Mouse (Mus musculus): ENCODE data around the gene Slc45a3.

Gene Slc45a3

DNA sequence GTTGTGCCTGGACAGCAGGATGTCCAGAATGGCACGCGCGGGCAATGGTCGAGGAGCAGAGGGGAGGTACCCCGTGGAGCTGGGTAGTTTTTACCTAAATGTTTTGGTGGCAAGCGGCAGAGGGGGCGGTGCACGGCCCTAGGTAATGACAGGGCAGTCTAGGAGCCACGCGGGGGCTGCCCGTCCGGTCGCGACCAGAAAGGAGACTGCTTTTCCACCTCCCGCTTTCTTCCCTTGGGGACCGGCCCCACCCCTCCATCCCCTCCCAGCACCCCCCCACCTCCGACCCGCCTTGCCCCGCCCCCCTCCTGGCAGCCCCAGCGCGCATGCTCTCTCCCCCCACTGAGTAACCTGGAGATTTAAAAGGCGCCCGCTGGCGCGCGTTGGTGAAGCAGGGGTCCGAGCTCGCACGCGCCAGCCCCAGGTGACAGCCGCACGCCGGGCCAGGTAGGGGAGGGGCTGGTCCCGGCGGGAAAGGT lies at the start of gene Slc45a3:
TSS of gene Slc45a3 (plus strand) at position 362 of the 479 bp plus-strand sequence.
- DNase-seq (ENCODE audit: low spot score in 2 of 2) = no peak

DNA sequence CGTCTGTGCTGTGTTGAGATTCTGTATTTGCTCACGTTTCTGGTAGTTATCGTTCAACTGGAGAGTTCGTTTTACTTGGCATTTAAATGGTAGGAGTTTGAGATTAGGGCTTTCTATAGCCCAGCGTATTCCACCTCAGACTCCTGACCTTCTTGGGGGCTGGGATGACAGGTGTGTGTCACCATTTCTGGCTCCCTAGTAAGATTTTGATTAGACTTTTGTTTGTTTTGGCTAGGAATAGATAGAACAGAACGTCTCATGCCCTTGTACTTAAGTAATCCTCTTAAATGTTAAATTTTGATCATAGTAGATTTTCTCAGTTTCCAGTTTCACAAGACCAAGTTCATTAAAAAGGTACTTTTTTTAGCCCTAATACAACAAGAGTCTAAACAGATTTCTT lies 45.1 kb upstream of the Slc45a3 start:
- DNase-seq (ENCODE audit: low spot score in 2 of 2) = no peak

- DNase-seq (ENCODE audit: low spot score in 2 of 2) = no peak
Observed at GRCm38 (mm10) chr1:131919052-131919451, 43.7 kb upstream of the Slc45a3 start.

DNA sequence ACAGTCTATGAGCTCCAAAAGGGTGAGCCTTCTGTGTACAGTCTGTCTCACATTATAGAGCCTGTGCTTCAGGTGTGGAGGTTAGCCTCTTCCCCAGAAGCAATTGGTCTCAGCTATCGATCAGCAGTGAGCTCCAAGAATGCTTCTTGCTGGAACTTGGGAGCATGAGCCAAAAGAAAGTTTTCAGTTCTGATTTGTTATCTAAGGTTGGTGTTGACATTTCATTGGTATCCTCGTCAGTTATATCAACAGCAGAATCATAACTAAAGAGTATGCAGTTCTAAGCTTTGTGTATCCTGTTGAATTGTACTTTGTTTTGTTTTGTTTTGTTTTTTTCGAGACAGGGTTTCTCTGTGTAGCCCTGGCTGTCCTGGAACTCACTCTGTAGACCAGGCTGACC lies 40.7 kb upstream of the Slc45a3 start:
- no peak for DNase-seq (ENCODE audit: low spot score in 2 of 2)

DNA sequence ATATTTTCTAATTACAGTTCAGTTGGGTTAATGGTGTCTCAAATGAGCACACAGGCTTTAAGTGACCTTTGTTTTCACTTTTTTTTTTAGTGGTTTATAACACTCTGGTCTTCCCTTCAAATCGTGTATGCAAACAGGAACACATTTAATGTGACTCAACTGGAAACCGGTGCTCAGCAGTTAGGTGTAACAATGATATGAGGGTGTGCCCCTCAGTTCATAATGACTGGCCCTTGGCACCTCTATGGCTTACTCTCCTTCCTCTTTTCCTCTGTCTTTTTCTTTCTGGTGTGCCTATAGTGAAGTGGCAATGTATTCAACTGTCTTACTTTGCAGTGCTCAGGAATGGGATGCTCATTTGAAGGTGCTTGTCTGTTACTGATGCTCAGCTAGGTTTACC lies 29.3 kb upstream of the Slc45a3 start:
- no peak for DNase-seq (ENCODE audit: low spot score in 2 of 2)

GRCm38 (mm10) chr1:131937659-131938305 lies 25.0 kb upstream of the Slc45a3 start:
- peak; percentile 21 to 52 for DNase-seq (ENCODE audit: low spot score in 2 of 2)

DNA sequence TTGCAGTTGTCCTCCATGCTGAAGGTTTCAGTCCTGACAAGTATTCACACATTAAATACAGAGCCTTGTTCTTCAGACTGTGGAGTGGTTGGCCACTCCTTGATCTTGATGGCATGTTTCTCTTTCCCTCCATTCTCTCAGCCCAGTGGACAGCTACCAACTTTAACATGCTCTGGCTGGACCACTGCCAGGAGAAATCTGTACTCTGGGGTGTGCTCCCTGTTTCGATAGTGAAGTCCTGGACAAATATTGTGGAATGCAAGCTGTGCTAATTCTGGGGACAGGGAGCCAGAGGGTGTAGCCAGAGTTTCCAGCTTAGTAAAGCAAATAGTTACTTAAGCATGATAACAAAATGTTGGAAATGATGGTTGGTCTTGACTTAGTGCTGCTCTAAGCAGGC lies 24.0 kb upstream of the Slc45a3 start:
- no peak for DNase-seq (ENCODE audit: low spot score in 2 of 2)

GRCm38 (mm10) chr1:131940711-131941244 lies 22.0 kb upstream of the Slc45a3 start:
- no peak for DNase-seq (ENCODE audit: low spot score in 2 of 2)

- no peak for DNase-seq (ENCODE audit: low spot score in 2 of 2)
Observed at GRCm38 (mm10) chr1:131941501-131941900, 21.3 kb upstream of the Slc45a3 start.

GRCm38 (mm10) chr1:131942621-131943590 lies 19.9 kb upstream of the Slc45a3 start:
- no peak for DNase-seq (ENCODE audit: low spot score in 2 of 2)

GRCm38 (mm10) chr1:131945674-131946440 lies 16.9 kb upstream of the Slc45a3 start:
- DNase-seq (ENCODE audit: low spot score in 2 of 2) = no peak

DNA sequence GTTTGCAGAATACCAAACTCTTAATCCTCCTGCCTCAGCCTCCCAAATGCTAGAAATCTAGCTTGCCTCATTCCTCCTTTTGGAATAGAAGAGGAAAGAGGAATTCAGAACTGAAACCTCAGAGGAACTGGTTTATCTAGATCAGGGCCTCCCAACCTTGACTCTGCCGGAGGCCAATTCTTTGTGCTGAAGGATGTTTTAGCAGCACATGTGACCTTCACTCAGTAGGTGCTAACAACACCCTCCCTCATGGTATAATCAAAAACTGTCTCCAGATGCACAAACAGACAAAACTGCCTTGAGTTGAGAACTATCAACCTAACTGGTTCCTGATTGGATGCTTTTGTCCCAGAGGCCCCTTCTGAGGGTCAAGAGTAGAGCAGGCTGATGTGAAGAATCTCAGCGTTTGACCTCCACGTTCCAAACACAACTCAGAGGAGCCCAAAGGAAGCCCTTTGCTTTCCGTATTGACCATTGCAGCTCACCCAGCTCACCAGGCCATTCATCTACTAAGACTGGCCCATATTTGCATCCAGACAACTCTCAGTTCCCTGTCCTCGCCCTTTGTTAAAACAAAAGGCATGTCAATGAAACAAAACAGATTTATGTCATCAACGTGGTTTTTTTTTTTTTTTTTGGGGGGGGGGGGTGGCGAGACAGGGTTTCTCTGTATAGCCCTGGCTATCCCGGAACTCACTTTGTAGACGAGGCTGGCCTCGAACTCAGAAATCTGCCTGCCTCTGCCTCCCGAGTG lies 16.1 kb upstream of the Slc45a3 start:
- no peak for DNase-seq (ENCODE audit: low spot score in 2 of 2)

DNA sequence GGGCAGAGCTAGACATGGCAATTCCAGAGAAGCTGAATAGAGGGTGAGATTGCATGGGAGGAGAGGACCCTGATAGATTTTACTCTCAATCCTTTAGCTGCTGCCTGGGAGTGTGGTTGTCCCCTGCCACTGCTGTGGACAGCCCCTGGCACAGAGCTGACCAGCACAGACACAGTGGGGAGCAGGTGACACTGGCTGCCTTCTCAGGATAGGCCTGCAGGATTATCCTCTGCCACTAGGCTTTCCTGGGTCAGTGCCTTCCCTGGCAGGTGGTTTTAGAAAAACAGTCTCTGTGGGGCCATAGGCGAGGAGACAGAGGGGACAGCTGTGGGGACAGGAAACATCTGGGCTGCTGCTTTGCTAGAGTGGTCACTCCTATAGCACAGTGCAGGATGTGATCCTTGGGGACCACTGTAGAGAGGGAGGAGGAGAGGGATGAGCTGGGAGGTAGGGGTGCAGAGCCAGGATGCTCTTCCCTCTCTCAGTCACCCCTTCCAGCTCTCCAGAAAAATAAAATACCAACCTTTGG lies 14.7 kb upstream of the Slc45a3 start:
- no peak for DNase-seq (ENCODE audit: low spot score in 2 of 2)

DNA sequence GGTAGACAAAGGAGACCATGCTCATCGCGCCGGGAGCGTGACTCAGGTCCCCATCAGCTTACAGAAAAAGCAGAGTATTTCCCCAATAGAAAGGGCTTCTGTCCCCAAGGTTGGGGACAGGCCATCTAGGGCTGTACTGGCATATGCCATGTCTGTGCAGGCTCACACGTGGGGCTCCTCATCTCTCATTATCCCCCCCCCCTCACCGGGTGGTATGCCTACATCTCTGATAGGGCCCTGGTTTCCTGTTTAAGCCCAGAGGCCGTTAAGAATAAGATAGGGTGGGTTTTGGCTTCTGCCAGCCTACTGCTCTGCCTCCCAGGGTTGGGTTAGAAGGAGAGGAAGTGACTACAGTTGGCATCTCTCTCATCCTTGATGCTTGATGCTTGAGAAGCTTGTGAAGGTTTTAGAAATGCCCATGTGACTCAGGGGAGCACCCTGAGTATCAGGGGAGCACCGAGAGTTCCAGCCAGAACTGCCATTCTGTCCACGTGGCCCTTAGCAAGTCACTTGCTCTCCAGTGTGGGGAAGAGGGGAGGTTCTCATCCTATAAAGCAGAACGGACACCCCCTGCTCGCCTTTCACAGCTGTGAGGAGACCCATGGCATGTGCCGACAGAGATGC lies 8.4 kb upstream of the Slc45a3 start:
- no peak for DNase-seq (ENCODE audit: low spot score in 2 of 2)

GRCm38 (mm10) chr1:131955131-131955757 lies 7.5 kb upstream of the Slc45a3 start:
- DNase-seq (ENCODE audit: low spot score in 2 of 2) = no peak

GRCm38 (mm10) chr1:131957416-131957815 lies 5.4 kb upstream of the Slc45a3 start:
- DNase-seq (ENCODE audit: low spot score in 2 of 2) = no peak

DNA sequence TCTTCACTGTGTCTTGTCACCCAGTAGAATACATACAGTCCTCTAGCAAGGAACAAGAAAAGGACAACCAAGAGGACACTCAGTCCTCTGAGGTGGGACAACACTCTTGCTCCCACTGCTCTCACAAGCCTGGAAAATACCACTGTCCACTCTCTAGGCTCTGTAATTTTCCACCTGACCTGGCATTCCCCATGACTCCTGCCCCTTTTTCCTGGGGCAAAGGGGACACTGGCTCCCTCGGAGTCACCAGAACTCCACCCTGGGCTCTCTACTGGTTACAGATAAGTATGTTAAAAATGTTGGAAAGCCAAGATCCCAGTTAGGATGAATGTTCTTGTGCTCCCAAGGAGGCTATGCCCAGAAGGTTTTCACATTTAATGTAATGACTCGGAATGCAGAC lies 1.8 kb upstream of the Slc45a3 start:
- DNase-seq (ENCODE audit: low spot score in 2 of 2) = no peak

DNA sequence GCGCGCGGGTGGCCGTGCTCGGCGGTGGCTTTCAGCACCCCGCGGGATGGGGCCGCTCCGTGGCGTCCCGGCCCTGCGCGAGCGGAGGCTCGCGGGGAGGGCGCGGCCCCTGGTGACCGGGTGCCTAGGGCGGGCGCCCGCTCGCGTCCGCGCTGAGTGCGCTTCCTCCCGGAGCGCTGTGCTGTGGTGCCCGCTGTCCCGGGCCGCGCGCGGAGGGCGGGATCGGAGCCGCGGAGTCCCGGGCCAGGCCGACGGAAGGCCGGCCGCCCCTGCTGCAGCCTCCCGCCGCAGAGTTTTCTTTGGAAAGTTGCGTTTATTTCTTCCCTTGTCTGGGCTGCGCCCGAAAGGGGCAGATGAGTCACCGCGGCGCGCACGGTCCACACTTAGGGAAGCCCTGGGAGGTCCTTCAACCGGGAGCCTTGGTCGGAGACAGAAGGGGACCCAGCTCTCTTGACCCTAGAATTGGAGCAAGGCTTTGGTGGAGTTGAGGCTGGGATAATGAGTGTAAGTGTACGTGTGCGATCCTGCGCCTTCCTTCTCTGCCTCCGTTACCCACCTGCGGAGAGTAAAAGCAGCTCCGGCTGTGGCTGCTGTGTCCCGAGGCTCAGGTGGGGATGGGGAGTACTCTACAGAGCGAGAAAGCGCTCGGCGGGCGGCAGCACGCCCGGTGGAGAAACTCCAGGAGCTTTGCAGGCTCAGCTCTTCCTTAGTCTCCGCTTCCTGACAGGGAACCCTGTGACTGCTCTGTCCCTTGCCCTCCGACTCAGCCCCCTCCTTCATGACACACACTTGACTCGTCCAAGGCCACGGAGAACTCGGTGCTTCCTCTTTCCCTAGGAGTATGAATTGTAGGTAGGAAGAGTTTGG lies 551 bp downstream of the Slc45a3 start:
- DNase-seq (ENCODE audit: low spot score in 2 of 2) = no peak

- no peak for DNase-seq (ENCODE audit: low spot score in 2 of 2)
Observed at GRCm38 (mm10) chr1:131964100-131964499, 1.3 kb downstream of the Slc45a3 start.

Data from frontal cortex, postnatal 10 days (tissue).